Mouse (Mus musculus) G1E (cell line): ENCODE measurements around the gene Nsd1. TPM values are rescaled to one million over a fixed set of nuclear protein-coding genes. Genes with fewer than 3 reads are reported as not detected.
A peak's percentile ranks its signal among the peaks of the same experiment; 100 is the strongest.
"Not testable (repeated sequence)": the region's sequence is repeated elsewhere in the genome, so short reads cannot be mapped to it uniquely, and the experiment has no call there.

Source experiments
- ATAC-seq: 2 replicates; pipeline ENCODE4 v1.8.0; 2016; ENCODE audit warnings: mild to moderate bottlenecking; ENCODE audit not compliant: insufficient number of reproducible peaks, poor library complexity, low FRiP score, severe bottlenecking; ENCODE audit errors: extremely low read depth
- DNase-seq: peaks from one replicate; pipeline ENCODE4 v3.0.0; 2012; ENCODE audit warnings: low spot score
- H3K27me3 ChIP-seq: 2 replicates; pipeline ENCODE4 v1.6.1; 2012; ENCODE audit warnings: mild to moderate bottlenecking, low read length, inconsistent platforms; ENCODE audit not compliant: insufficient read depth
- H3K36me3 ChIP-seq: replicated peaks from 2 replicates; pipeline ENCODE3; 2012; ENCODE audit warnings: mild to moderate bottlenecking, inconsistent platforms
- H3K4me1 ChIP-seq: 2 replicates; pipeline ENCODE4 v1.6.1; 2012; ENCODE audit warnings: low read depth, low read length, inconsistent platforms, mixed read lengths; ENCODE audit not compliant: insufficient read depth
- H3K4me3 ChIP-seq: 2 replicates; pipeline ENCODE4 v1.5.1; 2012; ENCODE audit warnings: low read depth, mild to moderate bottlenecking, inconsistent platforms, low read length, moderate library complexity, mixed read lengths
- H3K9me3 ChIP-seq: replicated peaks from 2 replicates; pipeline ENCODE4 v1.6.1; 2012; ENCODE audit warnings: inconsistent platforms
- CTCF ChIP-seq: IDR thresholded peaks from 2 replicates; pipeline ENCODE4 v1.5.1; 2012; ENCODE audit warnings: low read depth, low read length, inconsistent platforms, mixed read lengths
- GATA1 ChIP-seq: IDR thresholded peaks from 2 replicates; pipeline ENCODE4 v1.6.1; 2012; ENCODE audit warnings: borderline replicate concordance, low read length, inconsistent platforms, mixed read lengths
- GATA2 ChIP-seq: IDR thresholded peaks from 2 replicates; pipeline ENCODE4 v1.6.1; 2012; ENCODE audit warnings: low read depth, low read length, inconsistent platforms, borderline replicate concordance
- POLR2AphosphoS5 ChIP-seq: IDR thresholded peaks from 2 replicates; pipeline ENCODE4 v1.6.1; 2012; ENCODE audit warnings: low read depth, low read length, inconsistent platforms; ENCODE audit not compliant: insufficient replicate concordance
- TAL1 ChIP-seq: conservative IDR thresholded peaks from 2 replicates; pipeline ENCODE4 v1.6.1; 2012; ENCODE audit warnings: low read depth, low read length, inconsistent platforms, mixed read lengths
- polyA plus RNA-seq: library from polyadenylated mRNA; stranded (reverse); fragments of >175 nt; gene quantifications from 2 replicates; pipeline ENCODE4 v1.2.3, GENCODE M21; 2012
- total RNA-seq, 2 experiments: library from RNA; stranded (forward) in 1 of 2; stranded (reverse) in 1 of 2; fragments of 200-1000 nt in 1 of 2; fragments of >200 nt in 1 of 2; fragmentation: Nextera tagmentation in 1 of 2; gene quantifications; 2 replicates each; pipeline ENCODE4 v1.2.3; 2014 to 2017

The Nsd1 gene
- total and polyA plus RNA-seq, 3 experiments, result 14.8 to 99.3 (median 64.1) TPM

GRCm38 (mm10) chr13:55189531-55190107 lies 20.0 kb upstream of the Nsd1 start:
- no peak for DNase-seq
- peak; percentile 28; the same call in 1 of the 2 replicates for ATAC-seq
- H3K9me3 ChIP-seq, result no peaks in the 10 kb centered on the region

GRCm38 (mm10) chr13:55190121-55190868 lies 19.3 kb upstream of the Nsd1 start:
- Histone ChIP-seq H3K4me1 (peaks cover 25% of the 10 kb centered on the region), H3K9me3 (no peaks in the 10 kb centered on the region), H3K36me3 (no peaks in the 10 kb centered on the region), H3K27me3 (peaks cover 8% of the 10 kb centered on the region), H3K4me3 (peak overlapping the region; percentile 69)
- TF ChIP-seq TAL1 (peak; percentile 77), GATA1 (no peak), POLR2AphosphoS5 (no peak), CTCF (peak; percentile 49; the same call in 1 of the 2 replicates), GATA2 (no peak)
- ATAC-seq (peak; percentile 100), DNase-seq (peak; percentile 98)

More at GRCm38 (mm10) chr13:55189531-55190107, 20.0 kb upstream of the Nsd1 start:
- H3K4me1 ChIP-seq, result peaks cover 25% of the 10 kb centered on the region
- no peaks in the 10 kb centered on the region for H3K36me3 ChIP-seq
- H3K27me3 ChIP-seq, result peaks cover 5% of the 10 kb centered on the region
- peak overlapping the region; percentile 69 for H3K4me3 ChIP-seq
- no peak for TF ChIP-seq GATA1
- no peak for TF ChIP-seq TAL1

- ATAC-seq (no peak), DNase-seq (no peak)
- Histone ChIP-seq H3K36me3 (no peaks in the 10 kb centered on the region), H3K4me3 (no peak overlapping the region), H3K4me1 (peaks cover 25% of the 10 kb centered on the region), H3K9me3 (no peaks in the 10 kb centered on the region), H3K27me3 (peaks cover 8% of the 10 kb centered on the region)
- no peak for TF ChIP-seq GATA2
- no peak for TF ChIP-seq POLR2AphosphoS5
- no peak for TF ChIP-seq GATA1
- TF ChIP-seq TAL1, result no peak
- TF ChIP-seq CTCF, result no peak
These were observed 18.0 kb upstream of the Nsd1 start for GRCm38 (mm10) chr13:55191535-55191934.

GRCm38 (mm10) chr13:55202758-55203157 lies 6.8 kb upstream of the Nsd1 start:
- not testable (repeated sequence) for DNase-seq, H3K4me3 ChIP-seq, H3K36me3 ChIP-seq, ATAC-seq, H3K27me3 ChIP-seq, H3K9me3 ChIP-seq
- peaks cover 19% of the 10 kb centered on the region for H3K4me1 ChIP-seq

- H3K36me3 ChIP-seq, result no peaks in the 10 kb centered on the region
- 0 out of 2 replicates have a peak, but pooled peaks cover 2% of the 10 kb centered on the region for H3K9me3 ChIP-seq
- DNase-seq (no peak), ATAC-seq (no peak)
- peaks cover 21% of the 10 kb centered on the region for H3K4me1 ChIP-seq
- H3K27me3 ChIP-seq, result 0 out of 2 replicates have a peak, but pooled peaks cover 5% of the 10 kb centered on the region
- no peak for TF ChIP-seq GATA1
- TF ChIP-seq CTCF, result no peak
- no peak for TF ChIP-seq POLR2AphosphoS5
- no peak for TF ChIP-seq GATA2
- TF ChIP-seq TAL1, result no peak
- no peak overlapping the region for H3K4me3 ChIP-seq
These were observed 5.8 kb upstream of the Nsd1 start for GRCm38 (mm10) chr13:55203740-55204139.

GRCm38 (mm10) chr13:55204667-55205389 lies 4.8 kb upstream of the Nsd1 start:
- H3K36me3 ChIP-seq, result no peaks in the 10 kb centered on the region
- H3K4me3 ChIP-seq, result no peak overlapping the region
- DNase-seq (no peak), ATAC-seq (no peak)
- TF ChIP-seq TAL1 (no peak), CTCF (no peak), GATA2 (no peak), POLR2AphosphoS5 (no peak), GATA1 (no peak)
- peaks cover 15% of the 10 kb centered on the region for H3K4me1 ChIP-seq
- peaks cover 12% of the 10 kb centered on the region; the same call in 1 of the 2 replicates for H3K27me3 ChIP-seq
- peaks cover 11% of the 10 kb centered on the region for H3K9me3 ChIP-seq
